Mouse (Mus musculus) A20 (cell line): Measurements from ENCODE around the gene Oaf.

Experiments
- DNase-seq: peaks from one replicate; pipeline ENCODE4 v3.0.0-alpha.2; 2011; ENCODE audit warnings: low read depth, low spot score

Gene Oaf

GRCm38 (mm10) chr9:43239712-43240593 lies at the start of gene Oaf:
Oaf (minus strand) TSS chr9:43239911.
- DNase-seq, result no peak

GRCm38 (mm10) chr9:43286870-43287269 lies 47.2 kb upstream of the Oaf start:
- peak; percentile 15 for DNase-seq

- DNase-seq, result no peak
These were observed 45.6 kb upstream of the Oaf start for GRCm38 (mm10) chr9:43285281-43285680.

DNA sequence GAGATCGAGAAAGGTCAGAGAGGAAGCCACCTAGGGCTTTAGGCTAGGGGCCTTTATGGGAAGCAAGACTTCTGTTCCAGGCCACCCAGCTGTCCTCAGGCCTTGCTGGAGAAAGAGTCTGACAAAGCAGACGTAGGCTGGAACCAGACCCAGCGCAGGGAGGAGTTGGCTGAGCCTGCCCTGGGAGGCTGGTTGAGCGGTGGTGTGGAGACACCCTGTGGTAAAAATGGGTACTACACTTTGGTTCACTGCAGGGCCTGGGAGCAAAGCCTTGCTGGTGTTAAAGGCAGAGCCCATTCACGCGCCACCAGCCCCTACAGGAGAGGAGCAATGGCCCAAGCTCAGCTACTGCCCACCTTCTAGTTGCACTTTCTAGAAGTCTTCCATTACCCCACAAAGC lies 44.6 kb upstream of the Oaf start:
- DNase-seq, result peak; percentile 64

DNA sequence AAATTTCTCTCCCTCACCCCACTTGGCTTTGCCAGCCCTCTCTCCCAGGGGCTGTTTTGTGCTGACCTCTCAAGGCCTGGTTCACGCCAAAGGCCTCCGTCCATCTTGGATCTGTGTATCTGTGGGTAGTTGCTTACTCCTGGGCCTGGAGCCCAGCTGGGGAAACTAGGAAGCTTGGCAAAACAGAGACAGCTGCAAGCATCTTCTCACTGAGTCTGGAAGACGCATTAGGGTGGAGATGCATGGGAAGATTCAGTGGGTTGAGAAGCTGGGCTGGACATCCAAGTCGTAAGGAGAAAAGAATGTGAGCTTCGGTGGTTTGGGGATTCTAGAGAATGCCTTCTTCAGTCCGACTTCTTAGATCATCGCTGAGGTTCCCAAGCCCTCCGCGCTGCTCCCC lies 34.0 kb upstream of the Oaf start:
- DNase-seq, result no peak

DNA sequence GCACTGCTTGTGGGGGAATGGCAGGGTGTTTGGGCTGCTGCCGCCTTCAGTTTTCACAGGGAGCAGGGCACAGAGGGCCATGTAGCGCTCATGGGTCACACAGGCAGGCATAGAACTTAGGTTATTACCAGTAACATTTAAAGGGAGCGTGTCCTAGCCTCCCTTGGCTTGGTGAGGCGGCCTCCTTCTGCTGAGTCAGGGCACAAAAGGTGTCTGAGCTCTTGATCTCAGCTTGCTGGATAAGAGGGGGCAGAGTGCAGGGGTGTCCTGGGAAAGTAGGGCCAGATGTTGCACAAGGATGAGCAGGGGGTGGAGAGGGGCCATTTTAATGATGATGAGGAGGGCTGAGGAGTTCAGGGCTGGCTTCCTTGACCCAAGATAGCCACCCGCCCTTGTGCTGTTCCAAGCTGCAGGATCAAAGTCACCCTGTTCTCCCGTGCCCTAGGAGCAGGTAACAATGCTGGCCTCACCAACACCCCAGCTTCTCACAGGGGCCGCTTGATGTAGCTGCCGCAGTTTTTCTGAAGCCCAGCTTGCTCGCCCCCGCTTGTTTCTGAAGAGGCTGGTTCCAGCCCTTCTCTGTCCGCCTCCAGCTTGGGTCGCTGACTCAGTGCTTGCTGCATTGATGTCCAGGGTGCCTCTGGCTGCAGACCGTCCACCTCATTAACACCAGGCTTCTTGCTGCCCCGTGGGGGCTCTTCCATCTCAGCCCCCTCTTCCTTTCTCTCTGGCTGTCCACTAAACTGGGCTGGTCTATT lies 32.2 kb upstream of the Oaf start:
- no peak for DNase-seq

- no peak for DNase-seq
These were observed 31.1 kb upstream of the Oaf start for GRCm38 (mm10) chr9:43270723-43271252.

GRCm38 (mm10) chr9:43269166-43269565 lies 29.5 kb upstream of the Oaf start:
- no peak for DNase-seq

- DNase-seq, result peak; percentile 43
These were observed 27.6 kb upstream of the Oaf start for GRCm38 (mm10) chr9:43267357-43267756.

DNA sequence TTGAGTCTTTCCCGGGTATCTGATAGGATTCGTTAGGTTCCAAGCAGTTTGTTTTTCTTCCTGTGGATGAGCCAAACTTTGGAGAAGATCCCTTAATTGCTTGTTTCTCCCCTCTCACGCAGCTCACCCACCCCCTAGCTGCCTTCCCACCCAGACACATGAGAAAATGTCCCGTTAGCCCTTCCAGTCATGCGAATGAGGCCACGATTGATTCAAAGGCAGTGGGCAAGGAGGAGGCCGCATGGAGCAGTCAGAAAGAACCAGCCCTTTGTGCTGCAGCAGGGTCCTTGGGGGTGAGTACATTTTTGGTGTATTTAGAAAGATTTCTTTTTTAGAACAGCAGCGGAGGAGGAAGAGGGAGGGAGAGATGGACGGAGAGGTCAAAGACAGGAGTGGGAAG lies 25.5 kb upstream of the Oaf start:
- DNase-seq, result no peak

DNA sequence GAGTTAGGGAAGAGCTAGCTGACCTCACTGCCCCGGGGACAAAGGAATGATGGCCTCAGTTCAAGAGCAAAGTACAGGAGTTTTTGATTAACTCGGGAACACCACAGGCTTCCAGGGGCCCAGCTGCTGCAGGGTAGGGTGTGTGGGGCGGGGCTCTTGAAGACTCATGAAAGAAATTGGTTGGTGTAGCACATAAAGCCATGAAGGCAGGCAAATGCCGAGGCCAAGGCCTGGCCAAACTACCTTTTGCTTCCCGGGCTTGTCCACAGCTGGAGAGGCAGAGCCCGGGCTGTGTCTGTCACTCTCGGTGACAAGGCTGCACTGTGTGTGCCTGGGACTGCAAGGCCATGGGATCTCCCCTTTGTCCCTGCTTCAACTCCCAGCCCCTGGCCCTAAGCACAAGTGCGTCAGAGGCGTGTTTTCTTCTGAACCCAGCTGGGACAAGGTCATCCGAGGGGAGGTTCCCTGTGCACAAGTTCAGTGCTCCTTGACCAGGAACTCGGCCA lies 24.3 kb upstream of the Oaf start:
- no peak for DNase-seq

- DNase-seq, result no peak
These were observed 23.3 kb upstream of the Oaf start for GRCm38 (mm10) chr9:43262811-43263550.

- no peak for DNase-seq
These were observed 22.7 kb upstream of the Oaf start for GRCm38 (mm10) chr9:43262390-43262789.

- DNase-seq, result no peak
These were observed 22.2 kb upstream of the Oaf start for GRCm38 (mm10) chr9:43261941-43262340.

- DNase-seq, result no peak
These were observed 21.6 kb upstream of the Oaf start for GRCm38 (mm10) chr9:43261124-43261907.

- DNase-seq, result no peak
These were observed 20.9 kb upstream of the Oaf start for GRCm38 (mm10) chr9:43260661-43261060.

- DNase-seq, result no peak
These were observed 13.6 kb upstream of the Oaf start for GRCm38 (mm10) chr9:43253271-43253681.

DNA sequence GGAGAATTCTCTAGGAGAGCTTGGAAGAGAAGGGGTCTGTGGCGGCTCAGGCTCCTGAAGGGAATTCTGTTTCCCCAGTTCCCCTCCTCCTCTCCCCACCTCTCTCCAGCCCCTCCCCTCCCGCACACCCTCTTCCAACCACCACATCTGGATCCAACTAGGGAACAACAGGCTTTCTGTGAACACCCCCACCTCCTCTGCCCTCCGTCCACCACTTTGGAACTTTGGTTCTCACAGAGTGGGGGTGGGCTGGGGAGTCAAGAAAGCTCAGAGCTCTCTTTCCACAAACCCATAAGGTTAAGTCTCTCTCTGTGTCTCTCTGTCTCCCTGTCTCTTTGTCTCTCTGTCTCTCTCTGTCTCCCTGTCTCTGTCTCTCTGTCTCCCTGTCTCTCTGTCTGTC lies 13.1 kb upstream of the Oaf start:
- DNase-seq, result no peak

GRCm38 (mm10) chr9:43251786-43252185 lies 12.1 kb upstream of the Oaf start:
- DNase-seq, result no peak

GRCm38 (mm10) chr9:43246738-43247180 lies 7.0 kb upstream of the Oaf start:
- DNase-seq, result no peak
